Mouse (Mus musculus) limb, embryonic 13.5 days (tissue): ENCODE results near the gene Top2a. TPM values are rescaled to one million over a fixed set of nuclear protein-coding genes. Genes with fewer than 3 reads are reported as not detected.

Source experiments
- ATAC-seq: fragments of 200-750 bp; cut with Nextera tagmentation; 2 replicates; pipeline ENCODE4 v1.8.0; 2017; ENCODE audit warnings: low read depth, moderate number of reproducible peaks, moderate TSS enrichment; ENCODE audit not compliant: low FRiP score
- H3K27ac ChIP-seq: fragments of 300-500 bp; sonication (generic); 2 replicates; pipeline ENCODE4 v1.5.1; 2015; ENCODE audit warnings: inconsistent platforms, mild to moderate bottlenecking, moderate library complexity
- H3K27me3 ChIP-seq: fragments of 300-500 bp; sonication (generic); 2 replicates; pipeline ENCODE4 v1.6.1; 2015; ENCODE audit warnings: mild to moderate bottlenecking, inconsistent platforms
- H3K36me3 ChIP-seq: fragments of 300-500 bp; sonication (generic); 2 replicates; pipeline ENCODE4 v1.6.1; 2015; ENCODE audit warnings: inconsistent platforms, mild to moderate bottlenecking, moderate library complexity
- H3K4me1 ChIP-seq: fragments of 300-500 bp; sonication (generic); 2 replicates; pipeline ENCODE4 v1.6.1; 2015; ENCODE audit warnings: inconsistent platforms
- H3K4me2 ChIP-seq: fragments of 300-500 bp; sonication (generic); replicated peaks from 2 replicates; pipeline ENCODE4 v1.6.1; 2015; ENCODE audit warnings: inconsistent platforms, mild to moderate bottlenecking, moderate library complexity
- H3K4me3 ChIP-seq: fragments of 300-500 bp; sonication (generic); 2 replicates; pipeline ENCODE4 v1.5.1; 2015; ENCODE audit warnings: moderate library complexity, mild to moderate bottlenecking, inconsistent platforms
- H3K9ac ChIP-seq: fragments of 300-500 bp; sonication (generic); 2 replicates; pipeline ENCODE4 v1.6.1; 2015; ENCODE audit warnings: mild to moderate bottlenecking, inconsistent platforms
- H3K9me3 ChIP-seq: fragments of 300-500 bp; sonication (generic); 2 replicates; pipeline ENCODE4 v1.6.1; 2016; ENCODE audit warnings: inconsistent platforms
- WGBS: fragments of 180-500 bp; shearing (Covaris S2); methylation state at CpG from one replicate; pipeline ENCODE4 v1.1.7; 2015; 5-methylcytosine and 5-hydroxymethylcytosine counted together
- polyA plus RNA-seq: library from polyadenylated mRNA; unstranded; fragments of >200 nt; fragmentation: Nextera tagmentation; extraction: Ambion mirVana; gene quantifications from 2 replicates; pipeline ENCODE4 v1.2.1, GENCODE M21; 2015

Gene Top2a
- polyA plus RNA-seq, 1 experiment from 2014 or later, result 275 TPM

DNA sequence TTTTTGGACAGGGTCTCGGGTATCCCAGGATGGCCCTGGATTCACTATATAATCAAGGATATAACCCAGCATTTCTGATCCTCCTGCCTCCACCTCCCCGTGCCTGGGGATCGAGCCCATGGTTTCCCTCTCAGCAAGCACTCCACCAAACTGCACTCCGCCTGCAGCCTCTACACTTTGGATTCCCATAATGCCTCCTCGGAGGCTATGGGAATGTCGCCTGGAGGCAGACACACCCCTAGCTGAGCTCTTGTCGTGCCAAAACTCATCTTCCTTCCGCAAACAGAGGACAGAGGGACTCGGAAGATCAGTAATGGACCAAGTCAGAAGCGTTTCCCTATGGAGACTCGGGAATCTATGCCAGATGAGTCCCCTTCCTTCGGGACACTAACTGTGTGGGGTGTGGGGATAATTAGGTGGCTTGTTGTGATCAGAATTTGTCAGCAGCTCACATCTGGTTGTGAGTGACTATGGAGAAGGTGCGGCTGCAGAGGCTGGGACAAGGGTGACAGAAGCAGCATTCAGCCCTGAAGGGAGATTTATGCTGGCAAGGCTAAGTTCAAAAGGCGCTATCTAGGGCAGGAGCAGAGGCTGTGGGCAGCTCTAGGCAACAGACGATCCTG lies 45.4 kb downstream of the Top2a start:
- Histone ChIP-seq H3K36me3 (peaks cover 17% of the 10 kb centered on the region), H3K9me3 (no peaks in the 10 kb centered on the region), H3K27ac (no peak overlapping the region), H3K27me3 (peaks cover 12% of the 10 kb centered on the region), H3K4me1 (peaks cover 25% of the 10 kb centered on the region), H3K4me3 (no peak overlapping the region), H3K9ac (no peak overlapping the region), H3K4me2 (no peak overlapping the region)
- WGBS, result 43% methylated on average over 15 of the region's 15 CpGs
- no peak for ATAC-seq

DNA sequence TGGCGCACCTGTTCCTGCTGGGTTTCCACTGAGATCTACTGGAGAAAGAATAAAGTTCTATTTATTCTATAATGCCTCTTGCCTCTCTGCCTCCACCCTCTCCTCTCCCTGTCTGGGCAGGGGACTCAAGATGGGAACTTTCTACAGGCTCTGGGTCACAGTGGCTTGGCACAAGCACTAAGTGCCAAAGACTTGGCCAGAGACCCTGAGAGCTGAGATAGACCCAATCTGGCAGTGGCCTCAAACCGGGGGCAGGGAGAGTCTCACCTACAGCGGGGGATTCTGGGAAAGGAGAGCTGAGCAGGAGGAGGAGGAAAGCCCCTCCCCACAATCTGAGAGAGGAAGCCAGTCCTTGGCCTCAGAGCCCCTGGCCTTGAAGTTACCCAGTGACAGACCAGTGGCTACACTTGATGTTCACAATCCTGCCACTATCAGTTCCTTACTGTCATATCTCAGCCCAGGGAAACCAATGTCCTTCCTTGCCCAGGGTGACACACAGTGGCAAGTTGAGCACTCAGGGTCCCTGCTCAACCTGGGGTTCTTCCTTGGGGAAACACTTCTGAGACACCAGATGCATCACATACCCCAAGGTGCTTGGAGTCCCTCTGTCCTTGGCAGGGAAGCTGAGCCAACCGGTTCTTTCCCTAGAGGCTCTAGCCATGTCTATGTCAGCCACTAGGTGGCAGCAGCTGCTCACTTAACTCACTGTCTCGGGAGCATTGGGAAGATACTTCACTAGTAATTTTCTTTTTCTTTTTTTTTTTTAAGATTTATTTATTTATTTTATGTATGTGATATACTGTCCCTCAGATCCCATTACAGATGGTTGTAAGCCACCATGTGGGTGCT lies 48.9 kb downstream of the Top2a start:
- Histone ChIP-seq H3K27ac (no peak overlapping the region), H3K27me3 (no peaks in the 10 kb centered on the region), H3K9me3 (no peaks in the 10 kb centered on the region), H3K4me1 (peaks cover 23% of the 10 kb centered on the region), H3K9ac (no peak overlapping the region), H3K36me3 (peaks cover 52% of the 10 kb centered on the region), H3K4me2 (no peak overlapping the region), H3K4me3 (no peak overlapping the region)
- ATAC-seq, result no peak
- WGBS, result 54% methylated on average over 5 of the region's 5 CpGs

DNA sequence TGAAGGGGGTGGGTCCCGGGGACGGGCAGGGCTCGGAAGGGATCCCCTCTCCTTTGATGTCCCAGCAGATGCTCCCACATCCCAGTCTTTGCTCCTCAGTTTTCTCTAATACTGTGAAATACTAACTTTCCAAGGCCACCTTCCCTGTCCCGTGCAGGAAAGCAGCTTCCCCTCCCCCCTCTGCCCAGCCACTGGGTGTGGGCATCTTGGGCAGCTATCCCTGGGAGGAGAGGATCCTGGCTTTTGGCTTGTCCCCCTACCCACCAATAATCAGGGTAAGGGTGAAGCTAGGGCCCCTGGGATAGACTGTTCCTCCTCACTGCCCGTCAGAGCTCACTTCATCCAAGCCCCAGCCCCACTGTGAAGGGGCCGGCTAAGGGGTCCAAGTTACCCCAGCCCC lies 49.8 kb downstream of the Top2a start:
- peaks cover 59% of the 10 kb centered on the region for H3K36me3 ChIP-seq

DNA sequence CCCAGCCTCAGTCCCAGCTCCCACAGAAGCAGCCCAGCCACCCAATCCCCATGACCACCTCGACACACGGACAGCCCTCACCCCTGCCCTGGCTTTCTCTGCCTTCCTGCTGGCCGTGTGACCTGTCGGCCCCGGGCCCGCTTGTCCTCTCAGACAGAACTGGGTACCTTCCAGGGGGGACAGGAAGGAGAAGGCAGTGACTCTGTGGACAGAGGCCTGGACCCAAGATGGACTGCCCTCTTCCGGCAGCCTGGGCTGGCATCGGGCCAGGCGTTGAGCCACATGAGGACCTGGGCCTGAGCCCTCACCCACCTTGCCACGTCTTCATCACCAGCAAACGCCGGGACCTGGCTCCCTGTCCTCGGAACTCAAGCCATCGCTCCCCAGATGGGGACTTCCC lies 50.4 kb downstream of the Top2a start:
- H3K9ac ChIP-seq, result no peak overlapping the region
- peaks cover 62% of the 10 kb centered on the region for H3K36me3 ChIP-seq
- peaks cover 33% of the 10 kb centered on the region for H3K4me1 ChIP-seq
- 82% methylated on average over 14 of the region's 14 CpGs for WGBS
- no peak overlapping the region for H3K4me2 ChIP-seq
- no peak overlapping the region for H3K27ac ChIP-seq
- no peaks in the 10 kb centered on the region for H3K27me3 ChIP-seq
- H3K4me3 ChIP-seq, result no peak overlapping the region
- no peaks in the 10 kb centered on the region for H3K9me3 ChIP-seq
- no peak for ATAC-seq

More for the DNA sequence above, 49.8 kb downstream of the Top2a start:
- H3K9me3 ChIP-seq, result no peaks in the 10 kb centered on the region
- no peak overlapping the region for H3K27ac ChIP-seq
- no peak for ATAC-seq
- H3K4me2 ChIP-seq, result no peak overlapping the region
- 78% methylated on average over 6 of the region's 6 CpGs for WGBS
- no peaks in the 10 kb centered on the region for H3K27me3 ChIP-seq
- no peak overlapping the region for H3K4me3 ChIP-seq
- H3K9ac ChIP-seq, result no peak overlapping the region
- peaks cover 32% of the 10 kb centered on the region for H3K4me1 ChIP-seq

DNA sequence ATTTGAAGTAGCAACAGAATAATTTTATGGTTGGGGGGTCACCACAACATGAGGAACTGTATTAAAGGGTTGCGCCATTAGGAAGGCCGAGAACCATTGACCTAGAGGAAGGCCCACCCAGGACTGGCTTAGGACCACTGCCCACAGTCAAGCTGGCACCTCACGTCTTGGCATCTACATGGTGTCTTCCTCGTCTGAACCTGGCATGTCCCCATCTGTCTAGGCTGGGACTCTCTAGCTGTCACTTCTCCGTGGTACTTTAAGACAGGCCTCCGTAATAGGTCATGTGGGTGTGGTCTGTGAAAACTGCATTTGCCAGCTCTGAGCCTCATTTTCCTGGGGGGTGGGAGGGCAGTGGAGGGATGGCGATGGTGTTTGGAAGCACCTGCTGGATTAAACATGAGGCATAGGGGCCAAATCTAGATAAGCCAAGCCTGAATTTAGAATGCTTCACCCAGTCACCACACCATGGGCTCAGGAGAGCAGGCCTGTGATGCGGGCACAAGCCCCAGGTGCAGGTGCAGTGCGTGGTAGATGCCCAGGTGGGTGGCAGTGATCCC lies 51.1 kb downstream of the Top2a start:
- WGBS, result 91% methylated on average over 9 of the region's 9 CpGs

DNA sequence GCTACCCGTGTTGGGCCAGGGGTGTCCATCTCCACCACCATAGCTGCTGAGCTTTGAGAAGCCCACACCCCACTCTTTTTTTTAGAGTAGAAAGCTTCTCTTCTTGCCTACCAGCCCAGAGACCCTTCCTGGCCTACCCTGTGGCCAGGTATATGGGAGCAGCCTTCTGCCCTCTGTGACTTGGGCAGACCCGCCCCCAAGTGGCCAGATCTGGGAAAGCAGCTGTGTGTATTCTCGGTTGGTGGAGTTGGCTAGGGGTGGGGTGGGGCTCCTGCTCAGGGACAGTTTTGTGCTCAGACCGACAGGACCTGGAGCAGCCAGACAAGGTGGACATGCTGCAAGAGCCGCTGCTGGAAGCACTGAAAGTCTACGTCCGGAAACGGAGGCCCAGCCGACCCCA lies 51.8 kb downstream of the Top2a start:
- no peak overlapping the region for H3K4me2 ChIP-seq
- no peak overlapping the region for H3K4me3 ChIP-seq
- ATAC-seq, result no peak
- peaks cover 46% of the 10 kb centered on the region for H3K4me1 ChIP-seq
- no peaks in the 10 kb centered on the region for H3K27me3 ChIP-seq
- H3K36me3 ChIP-seq, result peaks cover 76% of the 10 kb centered on the region
- H3K27ac ChIP-seq, result no peak overlapping the region
- H3K9me3 ChIP-seq, result no peaks in the 10 kb centered on the region
- no peak overlapping the region for H3K9ac ChIP-seq
- WGBS, result 47% methylated on average over 9 of the region's 9 CpGs

More for the DNA sequence above, 51.1 kb downstream of the Top2a start:
- Histone ChIP-seq H3K4me1 (peaks cover 39% of the 10 kb centered on the region), H3K4me3 (no peak overlapping the region), H3K27me3 (no peaks in the 10 kb centered on the region), H3K9me3 (no peaks in the 10 kb centered on the region), H3K9ac (no peak overlapping the region), H3K36me3 (peaks cover 70% of the 10 kb centered on the region), H3K27ac (no peak overlapping the region), H3K4me2 (no peak overlapping the region)
- no peak for ATAC-seq

DNA sequence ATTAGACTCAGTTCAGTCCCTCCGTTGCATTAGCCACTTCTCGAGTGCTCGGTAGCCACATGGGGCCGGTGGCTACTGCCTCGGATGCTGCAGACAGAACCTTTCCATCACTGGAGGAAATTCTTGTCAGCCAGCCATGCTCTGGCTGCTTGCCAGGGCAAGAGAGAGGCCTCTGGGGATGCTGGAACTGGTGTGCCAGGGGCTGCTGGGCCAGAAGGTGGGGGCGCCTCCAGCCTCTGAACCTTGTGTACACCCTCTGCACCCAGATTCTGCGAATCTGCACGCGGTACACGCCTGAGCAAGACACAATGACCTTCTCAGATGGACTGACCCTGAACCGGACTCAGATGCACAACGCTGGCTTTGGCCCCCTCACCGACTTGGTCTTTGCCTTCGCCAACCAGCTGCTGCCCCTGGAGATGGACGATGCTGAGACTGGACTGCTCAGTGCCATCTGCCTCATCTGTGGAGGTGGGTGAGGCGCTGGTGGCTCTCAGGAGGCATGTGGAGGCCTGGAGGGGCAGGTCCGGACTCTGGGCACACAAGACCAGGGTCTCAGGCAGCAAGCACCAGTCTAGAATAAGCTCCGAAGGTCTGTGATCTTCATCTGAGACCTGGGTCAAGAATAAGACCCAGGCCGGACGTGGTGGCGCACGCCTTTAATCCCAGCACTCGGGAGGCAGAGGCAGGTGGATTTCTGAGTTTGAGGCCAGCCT lies 52.5 kb downstream of the Top2a start:
- peak overlapping the region; percentile 3; the same call in 1 of the 2 replicates for H3K9ac ChIP-seq
- H3K9me3 ChIP-seq, result no peaks in the 10 kb centered on the region
- peaks cover 53% of the 10 kb centered on the region for H3K4me1 ChIP-seq
- no peak for ATAC-seq
- no peaks in the 10 kb centered on the region for H3K27me3 ChIP-seq
- H3K4me2 ChIP-seq, result no peak overlapping the region
- WGBS, result 76% methylated on average over 23 of the region's 23 CpGs
- H3K27ac ChIP-seq, result peak overlapping the region; percentile 56; the same call in 1 of the 2 replicates
- no peak overlapping the region for H3K4me3 ChIP-seq
- peaks cover 84% of the 10 kb centered on the region for H3K36me3 ChIP-seq

DNA sequence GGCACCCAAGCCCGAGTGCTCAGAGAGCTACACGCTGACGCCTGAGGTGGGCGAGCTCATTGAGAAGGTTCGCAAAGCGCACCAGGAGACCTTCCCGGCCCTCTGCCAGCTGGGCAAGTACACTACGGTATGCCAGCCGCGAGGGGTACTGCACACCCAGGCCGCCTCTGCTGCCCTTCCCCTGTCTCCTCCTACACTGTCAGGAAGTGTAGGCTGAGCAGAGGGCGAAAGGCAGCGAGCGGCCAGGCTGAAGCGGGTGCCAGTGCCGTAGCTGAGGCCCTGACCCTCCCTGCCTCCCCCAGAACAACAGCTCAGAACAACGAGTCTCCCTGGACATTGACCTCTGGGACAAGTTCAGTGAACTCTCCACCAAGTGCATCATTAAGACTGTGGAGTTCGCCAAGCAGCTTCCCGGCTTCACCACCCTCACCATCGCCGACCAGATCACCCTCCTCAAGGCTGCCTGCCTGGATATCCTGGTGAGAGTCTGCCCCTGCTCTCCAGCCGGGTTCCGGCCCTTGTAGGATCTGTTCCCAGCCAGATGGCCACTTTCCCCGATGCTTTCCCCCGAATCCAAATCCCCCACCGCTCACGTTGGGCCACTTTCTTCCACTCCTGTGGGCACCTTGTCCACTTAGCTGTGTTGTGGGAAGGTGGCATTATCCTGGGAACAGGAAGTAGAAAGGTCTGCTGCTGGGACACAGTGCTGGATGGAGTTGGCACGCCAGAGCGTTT lies 53.6 kb downstream of the Top2a start:
- ATAC-seq, result no peak
- H3K4me2 ChIP-seq, result no peak overlapping the region; the same call in 1 of the 2 replicates
- no peaks in the 10 kb centered on the region for H3K9me3 ChIP-seq
- peaks cover 87% of the 10 kb centered on the region for H3K36me3 ChIP-seq
- peaks cover 64% of the 10 kb centered on the region for H3K4me1 ChIP-seq
- H3K4me3 ChIP-seq, result no peak overlapping the region
- WGBS, result 70% methylated on average over 29 of the region's 29 CpGs
- H3K27me3 ChIP-seq, result no peaks in the 10 kb centered on the region
- H3K27ac ChIP-seq, result no peak overlapping the region; the same call in 1 of the 2 replicates
- H3K9ac ChIP-seq, result peak overlapping the region; percentile 39; the same call in 1 of the 2 replicates

DNA sequence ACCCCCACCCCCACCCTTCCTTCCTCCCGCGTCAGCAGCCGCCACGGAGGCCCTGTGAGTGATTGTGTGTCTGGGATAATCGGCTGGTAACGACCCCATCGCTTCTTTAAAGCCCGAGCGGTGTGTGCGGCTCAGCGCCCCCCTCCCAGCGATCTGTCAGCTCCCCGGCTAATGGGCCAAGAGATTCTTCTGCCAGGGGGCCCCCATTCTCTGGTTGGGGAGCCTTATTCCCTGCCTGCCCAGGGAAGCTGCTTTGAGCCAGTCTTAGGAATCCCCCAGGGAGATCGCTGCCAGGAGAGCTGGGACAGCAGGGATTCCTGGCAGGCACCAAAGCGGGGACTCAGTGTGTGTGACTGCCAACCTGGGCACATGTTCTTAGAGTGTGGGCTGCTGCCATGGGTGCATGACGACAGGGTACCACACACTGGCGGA lies 54.5 kb downstream of the Top2a start:
- Histone ChIP-seq H3K4me1 (peaks cover 73% of the 10 kb centered on the region), H3K9ac (peak overlapping the region; percentile 39), H3K9me3 (no peaks in the 10 kb centered on the region), H3K4me3 (no peak overlapping the region), H3K27ac (peak overlapping the region; percentile 28; the same call in 1 of the 2 replicates), H3K36me3 (peaks cover 78% of the 10 kb centered on the region), H3K27me3 (no peaks in the 10 kb centered on the region), H3K4me2 (peak overlapping the region; percentile 35)
- 15% methylated on average over 17 of the region's 17 CpGs for WGBS
- ATAC-seq, result no peak

DNA sequence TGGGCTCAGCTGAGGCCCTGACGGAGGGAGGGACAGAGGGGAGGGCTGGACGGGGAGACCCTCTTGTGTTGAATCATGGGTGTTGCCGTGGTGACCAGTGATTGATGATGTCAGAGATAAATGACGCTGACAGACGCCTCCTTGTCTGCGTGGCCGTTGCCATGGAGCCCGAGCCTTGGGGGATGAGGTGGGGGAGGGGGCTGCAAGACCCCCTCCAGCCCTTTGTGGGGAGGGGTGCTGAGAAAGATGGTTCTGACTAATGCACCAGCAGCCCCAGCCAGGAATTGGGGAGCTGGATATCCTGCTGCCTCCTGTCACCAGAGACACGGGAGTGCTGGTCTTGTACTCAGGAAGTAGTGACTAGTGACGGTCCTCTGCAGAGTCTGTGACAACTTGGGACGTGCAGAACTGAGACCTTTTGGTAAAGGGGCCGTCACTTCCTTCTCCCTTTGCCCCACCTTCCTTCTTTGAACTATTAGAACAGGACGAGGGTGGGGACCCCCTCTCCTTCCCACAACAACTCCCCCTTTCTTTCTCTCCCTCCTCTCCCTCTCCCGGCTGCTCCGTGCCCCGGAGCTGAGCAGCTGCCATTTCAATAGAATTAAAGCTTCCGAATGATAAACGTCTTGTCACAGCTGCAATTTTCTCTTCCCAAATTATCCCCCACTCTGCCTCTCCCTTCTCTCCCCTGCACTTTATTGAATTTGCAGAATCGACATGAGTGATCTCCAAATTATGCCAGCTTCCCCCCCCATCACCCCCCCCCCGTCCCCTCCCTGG lies 55.1 kb downstream of the Top2a start:
- Histone ChIP-seq H3K9me3 (no peaks in the 10 kb centered on the region), H3K4me1 (peaks cover 79% of the 10 kb centered on the region), H3K9ac (peak overlapping the region; percentile 50), H3K36me3 (peaks cover 72% of the 10 kb centered on the region), H3K4me3 (no peak overlapping the region; the same call in 1 of the 2 replicates), H3K27me3 (no peaks in the 10 kb centered on the region), H3K27ac (peak overlapping the region; percentile 3; the same call in 1 of the 2 replicates), H3K4me2 (peak overlapping the region; percentile 37)
- WGBS, result 8% methylated on average over 19 of the region's 20 CpGs
- no peak for ATAC-seq

DNA sequence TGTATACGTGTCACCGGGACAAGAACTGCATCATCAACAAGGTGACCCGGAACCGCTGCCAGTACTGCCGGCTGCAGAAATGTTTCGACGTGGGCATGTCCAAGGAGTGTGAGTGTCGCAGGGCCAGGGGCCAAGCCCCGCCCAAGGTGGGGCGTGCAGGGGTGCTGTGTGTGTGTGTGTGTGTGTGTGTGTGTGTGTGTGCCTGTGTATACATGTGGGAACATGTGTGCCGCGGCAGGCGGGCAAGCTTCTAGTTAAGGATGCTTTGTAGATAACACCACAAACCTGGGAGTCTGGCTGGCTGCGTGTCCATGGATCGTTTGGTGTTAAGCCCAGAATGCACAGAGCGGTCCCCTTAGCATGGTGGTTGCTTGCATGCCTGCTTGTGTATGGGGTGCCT lies 55.9 kb downstream of the Top2a start:
- WGBS, result 60% methylated on average over 16 of the region's 16 CpGs
- Histone ChIP-seq H3K4me1 (peaks cover 87% of the 10 kb centered on the region), H3K27ac (peak overlapping the region; percentile 3; the same call in 1 of the 2 replicates), H3K9ac (peak overlapping the region; percentile 50), H3K36me3 (peaks cover 64% of the 10 kb centered on the region), H3K27me3 (no peaks in the 10 kb centered on the region), H3K4me2 (peak overlapping the region; percentile 37), H3K4me3 (no peak overlapping the region), H3K9me3 (no peaks in the 10 kb centered on the region)
- no peak for ATAC-seq
